In genomic region chr5:116021552-116021951, GRCm38 (mm10) we compare ENCODE assay signal across 13 mouse cellular contexts. TPM values are rescaled to one million over a fixed set of nuclear protein-coding genes. Genes with fewer than 3 reads are reported as not detected.
A peak's percentile ranks its signal among the peaks of the same experiment; 100 is the strongest.
DNase-seq lines count a peak whose midpoint lies in the region; ATAC-seq and TF ChIP-seq lines count a peak whose summit lies in the region.
"Had no signal": no experiment of that assay in that cellular context is flagged by ENCODE, and none has a peak within 500 bp of the region (broad histone marks: within the 10 kb centered on the region; RNA-seq: fewer than 3 reads in every experiment).

No protein-coding gene starts in this region.

- ATAC-seq in kidney, embryonic 15.5 days (replicated peaks; ENCODE audit: low FRiP score): no peak
- peak; percentile 50; the same call in 1 of the 2 replicates for ATAC-seq in heart, embryonic 11.5 days (replicated peaks; ENCODE audit: insufficient number of reproducible peaks, low FRiP score, low TSS enrichment)
- ATAC-seq in megakaryocyte progenitor cell, adult 5-6 weeks (replicated peaks; ENCODE audit: poor library complexity): peak; percentile 62

- peak overlapping the region; percentile 96; the same call in 1 of the 2 replicates for H3K27ac ChIP-seq in kidney, embryonic 15.5 days
- H3K27ac ChIP-seq in MEL (ENCODE audit: control insufficient read depth, low read depth, low read length): peak overlapping the region; percentile 96
- H3K27ac ChIP-seq in heart, embryonic 11.5 days (ENCODE audit: low read depth, low read length): peak overlapping the region; percentile 77
- H3K27ac ChIP-seq: heart, embryonic 15.5 days; layer of hippocampus, adult 2 months had no signal

- peak in 1 of 2 experiments; percentile 46; a peak in 1 of 4 replicates for TF ChIP-seq POLR2A in MEL (IDR thresholded peaks at IDR 0.05; ENCODE audit: control insufficient read depth in 1 of 2, insufficient read depth in 1 of 2, low read depth in 1 of 2, low read length in 2 of 2, poor library complexity in 1 of 2)

- no peaks in the 10 kb centered on the region for H3K27me3 ChIP-seq in kidney, embryonic 15.5 days
- H3K27me3 ChIP-seq in MEL (ENCODE audit: control insufficient read depth in 1 of 2, insufficient read depth in 2 of 2, low read length in 2 of 2): no peaks in the 10 kb centered on the region
- no peaks in the 10 kb centered on the region for H3K27me3 ChIP-seq in heart, embryonic 11.5 days (ENCODE audit: control insufficient read depth, insufficient read depth, low read length)
- H3K27me3 ChIP-seq: heart, embryonic 15.5 days had no signal

- H3K36me3 ChIP-seq in kidney, embryonic 15.5 days: peaks cover 61% of the 10 kb centered on the region
- peaks cover 22 to 38% of the 10 kb centered on the region in 2 experiments for H3K36me3 ChIP-seq in MEL (ENCODE audit: control insufficient read depth in 1 of 2, insufficient read depth in 2 of 2, low read length in 2 of 2)
- peaks cover 29% of the 10 kb centered on the region for H3K36me3 ChIP-seq in heart, embryonic 11.5 days (ENCODE audit: control insufficient read depth, insufficient read depth, low read length)

- H3K4me2 ChIP-seq in kidney, embryonic 15.5 days: 0 out of 2 replicates have a peak overlapping the region, but pooled peaks have one; percentile 88
- H3K4me2 ChIP-seq in heart, embryonic 11.5 days: peak overlapping the region; percentile 68

- peaks cover 45% of the 10 kb centered on the region for H3K4me1 ChIP-seq in kidney, embryonic 15.5 days
- H3K4me1 ChIP-seq in MEL (ENCODE audit: control insufficient read depth in 1 of 2, insufficient read depth in 2 of 2, low read length in 2 of 2): peaks cover 18 to 39% of the 10 kb centered on the region in 2 experiments
- H3K4me1 ChIP-seq in heart, embryonic 11.5 days (ENCODE audit: control insufficient read depth, insufficient read depth, low read length): peaks cover 29% of the 10 kb centered on the region

- no peak overlapping the region for H3K9ac ChIP-seq in kidney, embryonic 15.5 days
- H3K9ac ChIP-seq in MEL (ENCODE audit: control insufficient read depth, low read depth, low read length, poor library complexity, severe bottlenecking): peak overlapping the region; percentile 94
- H3K9ac ChIP-seq in heart, embryonic 11.5 days (ENCODE audit: low read depth, low read length): peak overlapping the region; percentile 46; the same call in 1 of the 2 replicates
- H3K9ac ChIP-seq: heart, embryonic 15.5 days had no signal

- TF ChIP-seq CTCF in MEL (IDR thresholded peaks at IDR 0.05 in 2 of 3, conservative IDR thresholded peaks at IDR 0.05 in 1 of 3; ENCODE audit: control insufficient read depth in 1 of 3, insufficient read depth in 1 of 3, low read depth in 2 of 3, low read length in 3 of 3, poor library complexity in 1 of 3, severe bottlenecking in 1 of 3): no peak

- peaks cover 33% of the 10 kb centered on the region for H3K79me2 ChIP-seq in MEL (ENCODE audit: control insufficient read depth, insufficient read depth, low read length, poor library complexity)

- TF ChIP-seq EP300 in MEL (IDR thresholded peaks at IDR 0.05; ENCODE audit: low read depth in 1 of 2, low read length in 2 of 2): peak; percentile 74 to 96

- TF ChIP-seq RAD21 in MEL (IDR thresholded peaks at IDR 0.05; ENCODE audit: low read depth, low read length): no peak

- H3K4me3 ChIP-seq in kidney, embryonic 15.5 days (replicated peaks): peak overlapping the region; percentile 93; the same call in 1 of the 2 replicates
- peak overlapping the region; percentile 72 to 98 for H3K4me3 ChIP-seq in MEL (ENCODE audit: control insufficient read depth in 1 of 2, insufficient read depth in 1 of 2, low read depth in 2 of 2, low read length in 2 of 2)
- no peak overlapping the region; the same call in 1 of the 2 replicates for H3K4me3 ChIP-seq in heart, embryonic 11.5 days (ENCODE audit: low read depth, low read length)
- H3K4me3 ChIP-seq: layer of hippocampus, adult 2 months had no signal

- WGBS in kidney, embryonic 15.5 days: 86% methylated on average over 14 of the region's 14 CpGs
- WGBS in heart, embryonic 11.5 days (ENCODE audit: insufficient replicate concordance): 63% methylated on average over 14 of the region's 14 CpGs

- H3K9me3 ChIP-seq in kidney, embryonic 15.5 days (replicated peaks): no peaks in the 10 kb centered on the region
- no peaks in the 10 kb centered on the region for H3K9me3 ChIP-seq in MEL (replicated peaks; ENCODE audit: insufficient read depth, low read length)
- no peaks in the 10 kb centered on the region for H3K9me3 ChIP-seq in heart, embryonic 11.5 days (replicated peaks; ENCODE audit: control insufficient read depth, low read length)
- H3K9me3 ChIP-seq: heart, embryonic 15.5 days had no signal

- no peak for DNase-seq in kidney, postnatal 14 days
- peak; percentile 93 for DNase-seq in MEL (ENCODE audit: low read depth, low spot score)
- DNase-seq in retina, postnatal 1 day: no peak
- DNase-seq in adrenal gland, adult 2 months: no peak
- no peak for DNase-seq in right cerebral cortex, adult 18-20 months
- DNase-seq: adrenal gland, postnatal 36 days; cerebellum, adult 9-10 months; left cerebral cortex, postnatal 4 days had no signal

TF ChIP-seq in MEL, 35 proteins besides CTCF, POLR2A, EP300 and RAD21 (continues in another document):
- TF ChIP-seq UBTF (IDR thresholded peaks at IDR 0.05; ENCODE audit: borderline replicate concordance, insufficient read depth, low read depth, low read length): 0 out of 2 replicates have a peak, but pooled peaks have one; percentile 56
- peak; percentile 97 for TF ChIP-seq MXI1 (IDR thresholded peaks at IDR 0.05; ENCODE audit: low read depth, low read length)
- TF ChIP-seq GATA1 (IDR thresholded peaks at IDR 0.05; ENCODE audit: low read depth, low read length): peak; percentile 92
- TF ChIP-seq ZMIZ1 (IDR thresholded peaks at IDR 0.05; ENCODE audit: low read depth, low read length): no peak
- TF ChIP-seq TAL1 (IDR thresholded peaks at IDR 0.05; ENCODE audit: low read length): peak; percentile 99
- peak; percentile 96 for TF ChIP-seq ETS1 (IDR thresholded peaks at IDR 0.05; ENCODE audit: low read depth, low read length)
- TF ChIP-seq SMC3 (IDR thresholded peaks at IDR 0.05; ENCODE audit: low read depth, low read length): no peak
- TF ChIP-seq MYB (IDR thresholded peaks at IDR 0.05; ENCODE audit: low read depth, low read length): peak; percentile 74; the same call in 1 of the 2 replicates
- no peak; the same call in 1 of the 2 replicates for TF ChIP-seq NELFE (IDR thresholded peaks at IDR 0.05; ENCODE audit: low read depth, low read length)
- no peak for TF ChIP-seq USF2 (IDR thresholded peaks at IDR 0.05; ENCODE audit: borderline replicate concordance in 1 of 2, insufficient read depth in 1 of 2, low read depth in 1 of 2, low read length in 2 of 2)
- no peak for TF ChIP-seq GABPA (IDR thresholded peaks at IDR 0.05; ENCODE audit: low read depth, low read length)
- peak; percentile 88 for TF ChIP-seq MAX (IDR thresholded peaks at IDR 0.05; ENCODE audit: low read length)
- no peak for TF ChIP-seq ZC3H11A (IDR thresholded peaks at IDR 0.05; ENCODE audit: low read depth, low read length)
- TF ChIP-seq E2F4 (IDR thresholded peaks at IDR 0.05; ENCODE audit: borderline replicate concordance, low read depth, low read length): no peak
- TF ChIP-seq CHD2 (IDR thresholded peaks at IDR 0.05; ENCODE audit: low read length): no peak
- peak; percentile 39; the same call in 1 of the 2 replicates for TF ChIP-seq HCFC1 (IDR thresholded peaks at IDR 0.05; ENCODE audit: low read depth, low read length)
- peak; percentile 89 for TF ChIP-seq USF1 (IDR thresholded peaks at IDR 0.05; ENCODE audit: low read depth, low read length)
- TF ChIP-seq MAZ (IDR thresholded peaks at IDR 0.05; ENCODE audit: low read depth, low read length): peak; percentile 20; the same call in 1 of the 2 replicates
- peak; percentile 36; the same call in 1 of the 2 replicates for TF ChIP-seq ELF1 (IDR thresholded peaks at IDR 0.05; ENCODE audit: low read depth, low read length)
- TF ChIP-seq KAT2A (conservative IDR thresholded peaks at IDR 0.05; ENCODE audit: low read depth, low read length): no peak
- no peak for TF ChIP-seq ZNF384 (IDR thresholded peaks at IDR 0.05; ENCODE audit: low read depth, low read length)
- TF ChIP-seq BHLHE40 (IDR thresholded peaks at IDR 0.05; ENCODE audit: borderline replicate concordance, low read depth, low read length): peak; percentile 100
- TF ChIP-seq MEF2A (IDR thresholded peaks at IDR 0.05; ENCODE audit: extremely low read depth, insufficient replicate concordance, low read depth, low read length, poor library complexity, severe bottlenecking): no peak
- no peak for TF ChIP-seq JUND (IDR thresholded peaks at IDR 0.05; ENCODE audit: low read depth, low read length)
- TF ChIP-seq TBP (IDR thresholded peaks at IDR 0.05; ENCODE audit: low read depth, low read length): peak; percentile 64; the same call in 1 of the 2 replicates
- TF ChIP-seq MYC (IDR thresholded peaks at IDR 0.05; ENCODE audit: low read depth, low read length): peak; percentile 66
- peak; percentile 84 for TF ChIP-seq SIN3A (IDR thresholded peaks at IDR 0.05; ENCODE audit: low read length)
- TF ChIP-seq NRF1 (IDR thresholded peaks at IDR 0.05; ENCODE audit: insufficient read depth, low read depth, low read length, poor library complexity, severe bottlenecking): no peak
- TF ChIP-seq POLR2AphosphoS5 (IDR thresholded peaks at IDR 0.05; ENCODE audit: borderline replicate concordance, low read depth, low read length): no peak
- 0 out of 2 replicates have a peak, but pooled peaks have one; percentile 56 for TF ChIP-seq POLR2AphosphoS2 (IDR thresholded peaks at IDR 0.05; ENCODE audit: low read length)
- TF ChIP-seq ZKSCAN1 (IDR thresholded peaks at IDR 0.05; ENCODE audit: low read depth, low read length): no peak
- TF ChIP-seq RCOR1 (IDR thresholded peaks at IDR 0.05; ENCODE audit: low read depth, low read length): peak; percentile 54; the same call in 1 of the 2 replicates
- no peak; the same call in 1 of the 2 replicates for TF ChIP-seq CHD1 (IDR thresholded peaks at IDR 0.05; ENCODE audit: low read depth, low read length)

RNA-seq across cellular contexts. Expression of gene Prkab1, which starts 2.8 kb away (rescaled TPM):
- 74.6 and 85.1 TPM in 2 replicates for polyA plus RNA-seq in kidney, embryonic 15.5 days (2015; fragmentation: Nextera tagmentation; extraction: Ambion mirVana)
- 80.4 and 109 TPM in 2 replicates for total RNA-seq in MEL (2012; rRNA removed)
- polyA plus RNA-seq in MEL (2012; ENCODE audit: insufficient read depth in 1 of 2, insufficient read length in 2 of 2, low read depth in 1 of 2, low replicate concordance in 2 of 2, missing spikeins in 1 of 2): 100 to 1,000 TPM in 1 of 2 experiments, not detected in 1; 175 TPM
- polyA plus RNA-seq in heart, embryonic 11.5 days (2014; fragmentation: Nextera tagmentation; extraction: Ambion mirVana): 50.1 and 54.1 TPM in 2 replicates
- total RNA-seq in megakaryocyte progenitor cell, adult 5-6 weeks (2015): 34.9 and 38.1 TPM in 2 replicates
- total RNA-seq in megakaryocyte progenitor cell, adult 5-6 weeks (2017): 25.1 and 25.9 TPM in 2 replicates
- total RNA-seq in adrenal gland, adult 2 months (2021): 10 to 100 TPM; 60.7 to 90.8 TPM
- polyA plus RNA-seq in adrenal gland, adult 2 months (2012; rRNA removed): 118 and 163 TPM in 2 replicates
